Mouse (Mus musculus) liver, postnatal 0 days (tissue): ENCODE measurements at regions not wholly inside any gene's neighbourhood (a gene's known extent, or its start where the extent isn't known, plus 50 kb on each side); places are given as distances from the start of the nearest gene placed in this dataset.

Experiments
- ATAC-seq: fragments of 200-750 bp; cut with Nextera tagmentation; 2 replicates; pipeline ENCODE4 v1.8.0; 2017; ENCODE audit warnings: mild to moderate bottlenecking, moderate library complexity
- DNase-seq: peaks from one replicate; pipeline ENCODE4 v3.0.0-alpha.2; 2016
- H3K27ac ChIP-seq: fragments of 300-500 bp; sonication (generic); 2 replicates; pipeline ENCODE4 v1.5.1; 2014; ENCODE audit warnings: antibody characterized with exemption, moderate library complexity, mild to moderate bottlenecking, low read depth
- H3K27me3 ChIP-seq: fragments of 300-500 bp; sonication (generic); 2 replicates; pipeline ENCODE4 v1.6.1; 2014; ENCODE audit warnings: low read length, control low read depth, mixed read lengths; ENCODE audit not compliant: insufficient read depth
- H3K36me3 ChIP-seq: fragments of 300-500 bp; sonication (generic); replicated peaks from 2 replicates; pipeline ENCODE4 v1.6.1; 2014; ENCODE audit warnings: mild to moderate bottlenecking, control low read depth, low read length, moderate library complexity, mixed read lengths; ENCODE audit not compliant: insufficient read depth
- H3K4me1 ChIP-seq: fragments of 300-500 bp; sonication (generic); 2 replicates; pipeline ENCODE4 v1.6.1; 2014; ENCODE audit warnings: antibody characterized with exemption, mild to moderate bottlenecking, control low read depth; ENCODE audit not compliant: insufficient read depth
- H3K4me2 ChIP-seq: fragments of 300-500 bp; sonication (generic); 2 replicates; pipeline ENCODE4 v1.6.1; 2014; ENCODE audit warnings: low read depth, mild to moderate bottlenecking, low read length, moderate library complexity, mixed read lengths
- H3K4me3 ChIP-seq: fragments of 300-500 bp; sonication (generic); 2 replicates; pipeline ENCODE4 v1.5.1; 2014; ENCODE audit warnings: low read depth, low read length
- H3K9ac ChIP-seq: fragments of 300-500 bp; sonication (generic); replicated peaks from 2 replicates; pipeline ENCODE4 v1.6.1; 2014; ENCODE audit warnings: mild to moderate bottlenecking, moderate library complexity
- H3K9me3 ChIP-seq: fragments of 300-500 bp; sonication (generic); 2 replicates; pipeline ENCODE4 v1.6.1; 2016; ENCODE audit warnings: mild to moderate bottlenecking, control low read depth, low read length, mixed read lengths
- CTCF ChIP-seq: sonication (generic); IDR thresholded peaks from 2 replicates; pipeline ENCODE4 v1.5.1; 2016; ENCODE audit warnings: antibody characterized with exemption, low read depth
- EP300 ChIP-seq: IDR thresholded peaks from 2 replicates; pipeline ENCODE4 v1.6.1; 2016; ENCODE audit warnings: antibody characterized with exemption, low read depth, mild to moderate bottlenecking
- WGBS: fragments of 180-500 bp; shearing (Covaris S2); extraction: QIAGEN DNeasy Blood & Tissue Kit; methylation state at CpG from one replicate; pipeline ENCODE4 v1.1.7; 2014; ENCODE audit not compliant: insufficient replicate concordance; 5-methylcytosine and 5-hydroxymethylcytosine counted together

DNA sequence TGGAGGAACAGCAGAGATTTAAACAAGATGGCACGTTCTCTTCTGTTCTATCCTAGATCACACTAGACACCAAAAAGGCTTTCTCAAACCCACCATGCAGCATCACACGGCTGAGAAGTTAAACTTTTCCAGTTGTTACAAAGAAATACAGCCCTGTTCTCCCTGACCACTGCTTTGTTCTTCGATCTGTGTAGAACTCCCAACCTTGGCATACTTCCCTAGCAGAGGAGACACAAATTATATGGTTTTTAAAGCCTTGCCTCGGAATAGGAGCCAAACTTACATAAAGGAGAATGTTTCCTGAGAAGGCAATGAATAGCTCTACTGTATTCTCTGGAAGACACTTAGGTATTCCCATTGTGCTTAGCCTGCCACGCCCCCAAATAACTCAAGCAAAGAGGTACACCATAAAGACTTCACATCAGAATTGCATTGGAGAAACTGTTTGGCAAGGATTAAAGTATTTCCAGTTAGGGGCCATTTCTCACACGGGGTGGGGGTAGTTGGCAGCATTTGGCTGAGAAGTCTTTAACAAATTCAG, 114.1 kb upstream of the Ccdc122 start:
- Histone ChIP-seq H3K4me2 (no peak overlapping the region), H3K27me3 (no peaks in the 10 kb centered on the region), H3K9me3 (no peaks in the 10 kb centered on the region), H3K36me3 (no peaks in the 10 kb centered on the region), H3K27ac (no peak overlapping the region), H3K4me3 (no peak overlapping the region), H3K4me1 (no peaks in the 10 kb centered on the region), H3K9ac (no peak overlapping the region)
- DNase-seq (no peak), ATAC-seq (no peak)
- 67% methylated on average over 6 of the region's 6 CpGs for WGBS
- TF ChIP-seq CTCF (no peak), EP300 (no peak)

DNA sequence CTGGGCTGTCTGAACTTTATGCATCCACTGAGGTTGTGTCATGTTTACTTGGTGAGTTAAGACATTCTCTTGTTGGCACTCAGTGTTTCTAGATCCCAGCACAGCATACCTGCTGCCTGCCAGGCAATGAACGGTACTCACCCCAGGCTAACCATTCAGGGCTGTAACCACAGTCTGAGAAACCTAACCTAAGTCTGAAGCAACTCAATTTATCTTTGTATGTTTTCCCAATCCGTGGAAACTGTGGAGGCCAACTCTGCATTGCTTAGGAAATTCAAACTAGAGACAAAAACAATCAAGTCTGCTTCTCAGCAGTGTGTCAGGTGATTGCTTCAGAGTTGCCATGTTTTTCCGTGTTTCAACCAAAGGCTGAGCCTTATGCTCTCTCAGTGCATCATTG, 118.5 kb upstream of the Ccdc122 start:
- H3K4me2 ChIP-seq, result no peak overlapping the region
- no peaks in the 10 kb centered on the region for H3K4me1 ChIP-seq
- no peak overlapping the region for H3K9ac ChIP-seq
- H3K9me3 ChIP-seq, result no peaks in the 10 kb centered on the region
- no peak for DNase-seq
- H3K27me3 ChIP-seq, result no peaks in the 10 kb centered on the region
- H3K36me3 ChIP-seq, result no peaks in the 10 kb centered on the region
- ATAC-seq, result no peak
- WGBS, result 63% methylated on average over 3 of the region's 3 CpGs
- no peak overlapping the region for H3K4me3 ChIP-seq
- TF ChIP-seq EP300, result no peak
- H3K27ac ChIP-seq, result no peak overlapping the region

DNA sequence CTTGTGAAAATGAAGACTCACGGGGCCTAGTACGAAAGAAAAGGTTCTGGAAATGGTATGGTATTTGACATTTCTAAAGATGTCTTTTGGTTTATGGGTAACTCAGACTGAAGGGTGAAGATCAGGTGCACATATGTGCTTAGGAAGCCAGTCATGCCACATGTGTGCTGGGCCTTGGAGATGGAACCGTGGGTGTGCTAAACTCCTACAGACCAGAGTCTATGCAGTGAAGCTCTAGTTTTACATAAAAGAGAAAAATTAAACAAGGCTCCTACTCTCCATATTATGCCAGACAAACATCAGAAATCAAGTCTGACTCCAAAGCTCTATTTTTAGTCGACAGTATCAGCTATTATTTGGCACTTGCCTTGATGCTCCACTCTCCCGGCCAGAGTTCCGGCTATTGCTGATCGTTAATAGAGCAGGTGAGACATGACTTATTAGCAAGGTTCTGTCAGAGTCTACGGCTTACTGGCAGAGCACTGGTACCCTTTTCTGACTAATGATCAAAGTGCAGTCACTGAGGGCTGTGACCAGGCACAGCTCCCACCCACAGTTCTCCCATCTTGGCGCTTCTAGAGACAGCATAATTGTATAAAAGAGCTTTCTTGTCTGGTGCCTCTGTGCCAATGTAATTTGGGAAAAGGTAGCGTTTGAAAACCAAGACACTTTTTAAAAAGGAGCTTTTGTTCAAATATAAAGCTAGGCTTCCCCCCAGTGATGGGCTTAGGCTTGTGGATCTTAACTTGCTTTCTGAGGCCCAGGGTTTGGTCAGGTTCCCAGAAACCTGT, 119.2 kb upstream of the Ccdc122 start:
- no peaks in the 10 kb centered on the region for H3K27me3 ChIP-seq
- DNase-seq, result no peak
- TF ChIP-seq EP300 (no peak), CTCF (no peak)
- H3K27ac ChIP-seq, result no peak overlapping the region
- H3K9ac ChIP-seq, result no peak overlapping the region
- no peaks in the 10 kb centered on the region; the same call in 1 of the 2 replicates for H3K4me1 ChIP-seq
- no peaks in the 10 kb centered on the region for H3K9me3 ChIP-seq
- ATAC-seq, result no peak
- H3K4me3 ChIP-seq, result no peak overlapping the region
- 83% methylated on average over 10 of the region's 10 CpGs for WGBS
- H3K36me3 ChIP-seq, result no peaks in the 10 kb centered on the region
- H3K4me2 ChIP-seq, result no peak overlapping the region

DNA sequence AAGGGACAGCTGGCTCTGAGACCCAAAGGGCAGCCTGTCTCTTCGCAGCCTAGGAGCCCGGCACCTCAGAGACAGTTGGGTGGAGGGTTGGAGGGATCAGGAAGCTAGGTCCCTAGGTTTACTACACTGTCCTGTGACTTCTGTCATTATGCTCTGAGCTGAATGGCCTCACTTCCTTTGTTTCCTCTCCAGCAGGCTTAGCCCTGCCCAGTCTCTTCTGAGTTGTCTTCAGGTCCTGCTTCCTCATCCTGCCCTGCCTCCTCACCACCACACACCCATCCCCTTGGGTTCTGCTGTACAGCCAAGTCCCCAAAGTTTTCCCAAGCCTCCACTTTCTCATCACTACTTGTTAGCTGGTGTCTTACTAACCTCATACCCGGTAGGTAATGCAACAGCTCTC, 122.7 kb upstream of the Ccdc122 start:
- 61% methylated on average over 3 of the region's 3 CpGs for WGBS
- Histone ChIP-seq H3K36me3 (no peaks in the 10 kb centered on the region), H3K4me3 (no peak overlapping the region), H3K4me1 (no peaks in the 10 kb centered on the region; the same call in 1 of the 2 replicates), H3K9ac (no peak overlapping the region), H3K27ac (no peak overlapping the region), H3K27me3 (no peaks in the 10 kb centered on the region), H3K9me3 (no peaks in the 10 kb centered on the region), H3K4me2 (no peak overlapping the region)
- DNase-seq, result no peak
- TF ChIP-seq EP300, result no peak
- no peak for TF ChIP-seq CTCF
- ATAC-seq, result no peak

DNA sequence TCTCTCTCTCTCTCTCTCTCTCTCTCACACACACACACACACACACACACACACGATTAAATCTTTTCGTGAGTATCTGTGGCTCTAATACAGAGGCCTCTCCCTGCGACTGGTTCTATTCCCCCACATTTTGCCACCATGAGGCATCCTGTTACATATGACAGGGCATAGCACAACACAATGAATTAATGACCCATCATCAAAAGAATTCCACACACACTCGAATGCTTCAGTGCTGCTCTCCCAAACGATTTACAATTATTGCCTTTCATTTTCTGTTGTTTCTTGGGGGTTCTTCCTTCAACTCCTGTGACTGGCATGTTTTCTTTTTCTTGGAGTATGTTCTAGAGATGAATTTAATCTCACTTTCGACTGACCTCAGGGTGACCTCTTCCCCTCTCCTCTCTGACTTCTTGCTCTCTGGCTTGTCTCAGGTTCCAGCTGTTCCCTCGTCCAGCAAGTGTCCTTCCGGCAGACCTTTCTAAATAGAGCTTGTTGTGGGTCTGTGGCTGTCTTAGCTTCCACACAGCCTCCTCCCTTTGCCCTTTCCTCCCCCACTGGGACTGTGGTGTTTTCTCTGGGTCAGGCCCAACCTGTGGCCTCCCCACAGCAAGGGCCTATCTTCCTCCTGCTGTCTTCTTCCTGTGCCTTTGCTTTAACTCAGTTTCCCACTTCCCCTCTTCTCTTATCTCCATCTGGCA, 124.1 kb upstream of the Ccdc122 start:
- ATAC-seq, result no peak
- no peaks in the 10 kb centered on the region; the same call in 1 of the 2 replicates for H3K4me1 ChIP-seq
- TF ChIP-seq CTCF, result no peak
- TF ChIP-seq EP300, result no peak
- WGBS, result 23% methylated on average over 8 of the region's 8 CpGs
- H3K4me3 ChIP-seq, result no peak overlapping the region
- no peaks in the 10 kb centered on the region for H3K27me3 ChIP-seq
- no peak overlapping the region for H3K27ac ChIP-seq
- H3K9me3 ChIP-seq, result no peaks in the 10 kb centered on the region
- H3K4me2 ChIP-seq, result no peak overlapping the region
- H3K36me3 ChIP-seq, result no peaks in the 10 kb centered on the region
- no peak for DNase-seq
- H3K9ac ChIP-seq, result no peak overlapping the region

DNA sequence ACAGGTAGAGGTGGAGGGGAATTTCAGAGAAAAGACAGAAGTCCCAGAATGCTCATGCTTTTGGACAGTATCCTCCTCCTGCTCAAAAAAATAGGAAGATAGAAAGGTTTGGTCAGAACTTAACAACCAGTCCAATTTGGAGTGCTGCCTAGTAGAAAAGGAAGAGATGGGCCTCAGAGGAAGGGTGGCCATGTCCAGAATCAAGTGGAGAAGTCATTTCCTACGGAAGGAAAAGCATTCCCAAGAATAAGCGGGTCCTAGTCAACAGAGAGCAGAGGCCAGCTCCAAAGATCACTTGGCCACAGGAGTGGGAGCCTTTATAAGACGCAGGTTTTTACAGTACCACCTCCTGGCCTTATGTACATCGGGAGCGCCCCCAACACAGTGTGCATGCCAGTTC, 125.3 kb upstream of the Ccdc122 start:
- H3K4me3 ChIP-seq, result no peak overlapping the region
- H3K27me3 ChIP-seq, result no peaks in the 10 kb centered on the region
- H3K4me1 ChIP-seq, result no peaks in the 10 kb centered on the region; the same call in 1 of the 2 replicates
- no peak overlapping the region for H3K9ac ChIP-seq
- no peak overlapping the region for H3K27ac ChIP-seq
- WGBS, result 67% methylated on average over 5 of the region's 5 CpGs
- H3K9me3 ChIP-seq, result no peaks in the 10 kb centered on the region
- DNase-seq, result no peak
- TF ChIP-seq CTCF (no peak), EP300 (no peak)
- H3K36me3 ChIP-seq, result no peaks in the 10 kb centered on the region
- no peak overlapping the region for H3K4me2 ChIP-seq
- no peak for ATAC-seq
